Mouse (Mus musculus) hematopoietic stem cell, adult 5-6 weeks (primary cell): ENCODE results near the gene Pdzrn3. TPM values are rescaled to one million over a fixed set of nuclear protein-coding genes. Genes with fewer than 3 reads are reported as not detected.

Experiments used
- ATAC-seq, 2 experiments: fragments of 125-278 bp in 1 of 2; replicated peaks in 1 of 2; 2 replicates each; pipeline ENCODE4 v1.8.0; 2016 to 2017; ENCODE audit warnings: inconsistent platforms in 2 of 2, mild to moderate bottlenecking in 2 of 2, moderate number of reproducible peaks in 2 of 2, low read depth in 1 of 2, moderate TSS enrichment in 1 of 2; ENCODE audit not compliant: low FRiP score in 2 of 2, poor library complexity in 2 of 2, severe bottlenecking in 2 of 2, insufficient read depth in 1 of 2, low TSS enrichment in 1 of 2
- total RNA-seq: library from RNA; stranded (forward); fragments of 172-1452, 232-1000 nt; gene quantifications from 2 replicates; pipeline ENCODE4 v1.2.3, GENCODE M21; 2017

Pdzrn3 gene
- total RNA-seq, 1 experiment from 2014 or later: not detected

DNA sequence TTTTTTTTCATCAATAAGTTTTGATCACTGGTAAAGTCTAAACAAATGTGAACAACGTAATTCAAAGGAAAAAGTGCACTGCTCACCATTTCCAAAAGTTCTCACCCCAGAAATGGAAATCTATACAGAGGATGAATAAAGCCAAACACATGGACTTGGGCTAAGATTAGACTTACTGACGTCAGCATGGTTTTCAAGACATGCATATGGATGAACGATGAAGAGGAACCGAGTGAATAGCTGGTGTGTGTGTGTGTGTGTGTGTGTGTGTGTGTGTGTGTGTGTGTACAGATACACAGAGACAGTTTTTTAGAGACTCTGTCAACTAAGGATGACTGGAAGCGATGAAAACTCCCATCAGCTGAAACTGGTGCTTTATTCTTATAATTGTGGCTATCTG, 29.2 kb downstream of the Pdzrn3 start:
- ATAC-seq: no peak

DNA sequence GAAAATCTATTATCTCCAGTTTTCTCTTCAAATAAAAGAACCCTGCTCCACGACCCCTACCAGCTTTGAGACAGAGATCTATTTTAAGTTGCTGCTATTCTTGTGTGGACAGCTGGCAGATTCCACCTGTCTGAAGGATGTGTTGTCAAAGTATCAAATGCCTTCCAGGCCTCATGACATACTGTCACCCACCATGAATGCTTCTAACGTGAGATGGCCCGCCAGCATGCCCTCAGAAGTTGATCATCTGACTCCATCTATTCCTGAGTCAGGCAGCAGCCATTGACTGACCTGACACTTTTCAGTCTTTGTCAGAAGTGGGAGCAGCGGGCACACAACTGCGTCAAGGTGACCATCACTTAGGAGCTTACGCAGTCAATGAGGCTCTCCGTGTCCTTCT, 37.6 kb downstream of the Pdzrn3 start:
- ATAC-seq: no peak

DNA sequence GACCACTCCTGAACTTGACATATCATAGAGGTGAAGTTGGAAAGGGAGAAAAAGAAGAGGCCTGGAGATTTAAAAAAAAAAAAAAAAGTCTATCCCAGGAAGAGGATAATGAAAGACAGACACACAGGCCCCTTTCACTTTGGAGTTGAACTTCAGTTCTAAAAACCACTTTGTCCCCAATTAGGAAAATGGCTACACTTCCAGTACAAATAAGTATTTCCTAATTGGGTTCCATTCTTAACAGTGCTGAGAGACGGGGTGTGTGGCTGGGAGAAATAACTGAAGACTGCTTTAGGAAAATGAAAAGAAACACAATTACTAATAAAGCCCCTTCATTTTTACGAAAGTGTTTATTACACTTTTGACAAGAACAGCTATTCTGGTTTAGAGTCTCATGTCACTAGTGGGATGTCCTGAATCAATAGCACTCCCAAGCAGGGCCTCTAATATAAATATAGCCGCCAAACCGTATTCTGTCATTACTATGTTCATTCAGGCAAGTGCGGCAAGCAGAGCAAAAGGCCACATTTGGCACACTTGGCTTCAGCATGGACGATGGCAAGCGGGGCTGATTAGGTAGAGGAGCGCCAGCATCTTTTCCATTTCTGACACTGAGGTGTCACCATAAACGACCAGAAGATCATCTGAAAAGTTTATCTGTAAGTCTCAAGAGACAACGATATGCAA, 39.7 kb downstream of the Pdzrn3 start:
- ATAC-seq: no peak

DNA sequence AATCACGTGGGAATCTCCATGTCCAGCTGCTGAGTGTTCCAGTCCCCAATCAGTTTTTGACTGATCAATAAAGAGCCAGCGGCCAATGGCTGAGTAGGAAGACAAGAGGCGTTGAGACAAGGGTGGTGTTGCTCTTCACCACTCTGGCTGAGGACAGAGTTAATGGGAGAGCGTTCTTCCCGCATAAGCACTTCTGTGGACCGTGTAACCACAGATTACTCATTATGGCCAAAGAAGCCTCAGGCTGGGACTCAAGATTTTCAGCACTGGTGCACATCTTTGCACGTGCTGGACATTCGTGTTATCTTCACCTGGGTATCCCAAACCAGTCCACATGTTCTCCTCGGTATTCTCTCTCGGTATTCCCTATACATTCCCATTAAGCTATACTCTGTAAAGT, 41.0 kb downstream of the Pdzrn3 start:
- no peak for ATAC-seq

DNA sequence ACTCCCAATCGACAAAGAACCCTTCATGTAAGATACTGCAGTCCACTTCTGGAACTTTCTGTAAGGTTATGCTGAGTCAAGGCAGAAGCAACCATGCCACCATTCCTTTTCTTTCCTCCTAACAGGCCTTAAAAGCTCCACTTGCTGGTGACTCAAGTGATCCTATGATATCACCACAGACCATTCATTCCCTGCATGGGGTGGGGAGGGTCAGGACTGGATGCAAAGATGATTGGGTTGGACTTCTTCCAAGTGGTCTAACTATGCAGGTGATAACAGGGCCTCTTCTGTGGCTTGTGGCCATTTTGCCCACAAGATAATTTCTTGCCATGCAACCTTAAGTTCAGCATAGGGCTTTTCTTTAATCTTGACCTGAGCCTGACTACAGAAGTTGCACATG, 42.0 kb downstream of the Pdzrn3 start:
- ATAC-seq: peak in 1 of 2 experiments; percentile 17; a peak in 1 of 4 replicates

DNA sequence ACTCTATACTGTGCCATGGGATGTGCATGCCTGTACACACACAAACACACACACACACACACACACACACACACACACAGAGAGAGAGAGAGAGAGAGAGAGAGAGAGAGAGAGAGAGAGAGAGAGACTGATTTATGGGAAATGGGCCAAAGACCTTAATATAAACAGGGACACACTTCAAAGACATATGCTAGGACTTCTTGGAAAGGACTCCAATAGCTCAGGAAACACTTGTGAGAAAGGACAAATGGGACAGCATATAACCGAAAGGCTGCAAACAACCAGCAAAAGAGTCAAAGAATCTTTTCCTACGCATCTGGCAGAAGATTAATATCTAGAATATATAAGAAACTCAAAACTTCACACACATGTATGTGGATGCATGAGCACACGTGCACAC, 43.2 kb downstream of the Pdzrn3 start:
- ATAC-seq: no peak

DNA sequence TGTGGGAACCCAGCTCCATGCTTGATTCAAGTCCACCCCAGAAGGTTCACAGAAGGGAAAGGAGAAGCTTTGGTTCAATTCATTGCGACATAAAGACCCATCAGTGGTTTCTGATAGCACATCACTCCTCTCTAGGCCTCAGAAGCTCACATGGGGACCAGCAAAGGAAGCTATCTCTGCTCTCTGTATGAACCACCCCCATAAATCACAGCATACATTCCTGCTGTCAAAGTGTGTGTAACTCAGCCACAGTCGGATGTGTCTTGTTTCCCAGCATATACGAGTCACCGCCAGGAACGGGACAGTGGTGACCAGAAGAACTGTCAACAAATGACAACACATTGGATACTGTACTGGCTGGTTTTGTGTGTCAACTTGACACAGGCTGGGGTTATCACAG, 47.3 kb downstream of the Pdzrn3 start:
- peak in 1 of 2 experiments; percentile 59; a peak in 3 of 4 replicates for ATAC-seq

DNA sequence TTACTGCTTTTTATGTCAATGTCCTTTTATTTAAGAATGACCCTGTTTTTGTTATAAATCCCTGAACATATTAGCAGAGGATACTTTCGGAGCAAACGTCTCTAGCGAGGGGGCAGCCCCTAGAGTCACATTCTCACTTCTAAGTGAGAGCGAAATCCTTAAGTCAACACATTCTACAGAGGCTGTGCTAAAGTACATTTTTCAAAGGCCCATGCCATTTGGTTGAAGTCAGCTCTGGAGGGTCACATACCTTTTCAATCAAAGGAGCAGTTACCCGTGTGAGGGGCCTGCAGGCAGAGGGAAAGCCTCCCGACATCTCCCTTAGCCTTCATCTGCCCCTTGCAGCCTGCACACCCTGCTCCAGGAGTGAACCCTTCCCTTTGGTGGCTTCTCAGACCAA, 48.2 kb downstream of the Pdzrn3 start:
- ATAC-seq: no peak

DNA sequence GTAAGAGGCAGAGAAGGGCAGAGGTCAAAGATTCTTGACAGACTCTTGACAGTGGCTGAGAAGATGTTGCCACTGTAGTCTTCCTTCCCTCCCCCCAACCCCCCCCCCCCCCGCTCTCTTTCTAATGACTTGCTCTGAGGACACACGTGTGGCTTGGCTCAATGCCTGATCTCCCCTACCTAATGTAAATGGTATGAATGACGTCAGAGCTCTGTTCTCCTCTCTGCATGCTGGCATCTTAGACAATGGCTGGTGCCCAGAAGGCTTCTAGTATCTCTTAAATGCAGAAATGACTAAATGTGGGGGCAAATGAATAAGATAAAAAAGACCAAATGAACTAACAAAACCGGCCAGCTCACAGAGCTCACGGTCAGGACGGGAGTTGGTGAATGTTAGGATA, 49.2 kb downstream of the Pdzrn3 start:
- no peak for ATAC-seq

DNA sequence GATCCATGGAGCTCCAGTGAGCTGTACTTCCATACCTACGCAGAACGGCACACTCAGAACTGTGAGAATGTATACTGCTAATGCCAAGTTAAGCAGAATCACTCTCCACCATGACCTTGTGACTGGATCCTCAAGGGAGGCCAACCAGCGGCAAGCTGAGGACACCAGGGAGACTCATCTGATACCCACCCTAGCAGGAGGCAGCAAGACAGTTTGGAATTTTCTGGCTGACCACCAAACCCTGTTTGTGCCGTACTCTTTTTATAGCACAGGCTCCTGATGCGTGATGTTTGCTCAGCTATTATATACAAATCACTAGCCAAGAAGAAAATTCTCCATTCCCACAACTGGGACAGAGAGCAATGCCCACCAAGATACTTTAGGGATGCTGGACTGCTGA, 50.0 kb downstream of the Pdzrn3 start:
- no peak for ATAC-seq

DNA sequence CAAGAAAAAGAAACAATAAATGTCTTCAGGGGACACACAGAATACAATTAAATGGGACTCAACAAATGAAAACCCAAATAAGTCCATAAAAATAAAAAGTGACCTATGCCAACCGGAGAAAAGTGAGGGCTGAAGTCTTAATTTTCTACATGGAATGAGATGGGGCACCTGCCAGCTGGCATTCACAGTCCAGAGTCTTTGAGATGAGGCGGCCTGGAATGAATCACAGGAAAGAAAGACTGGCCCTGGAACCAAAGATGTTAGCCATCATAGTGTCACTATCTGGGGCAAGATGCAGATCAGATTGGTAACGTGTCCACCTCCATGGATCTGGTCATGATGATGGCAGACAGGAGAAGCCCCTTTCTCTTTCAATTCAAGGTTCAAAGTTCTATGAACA, 50.5 kb downstream of the Pdzrn3 start:
- no peak for ATAC-seq

DNA sequence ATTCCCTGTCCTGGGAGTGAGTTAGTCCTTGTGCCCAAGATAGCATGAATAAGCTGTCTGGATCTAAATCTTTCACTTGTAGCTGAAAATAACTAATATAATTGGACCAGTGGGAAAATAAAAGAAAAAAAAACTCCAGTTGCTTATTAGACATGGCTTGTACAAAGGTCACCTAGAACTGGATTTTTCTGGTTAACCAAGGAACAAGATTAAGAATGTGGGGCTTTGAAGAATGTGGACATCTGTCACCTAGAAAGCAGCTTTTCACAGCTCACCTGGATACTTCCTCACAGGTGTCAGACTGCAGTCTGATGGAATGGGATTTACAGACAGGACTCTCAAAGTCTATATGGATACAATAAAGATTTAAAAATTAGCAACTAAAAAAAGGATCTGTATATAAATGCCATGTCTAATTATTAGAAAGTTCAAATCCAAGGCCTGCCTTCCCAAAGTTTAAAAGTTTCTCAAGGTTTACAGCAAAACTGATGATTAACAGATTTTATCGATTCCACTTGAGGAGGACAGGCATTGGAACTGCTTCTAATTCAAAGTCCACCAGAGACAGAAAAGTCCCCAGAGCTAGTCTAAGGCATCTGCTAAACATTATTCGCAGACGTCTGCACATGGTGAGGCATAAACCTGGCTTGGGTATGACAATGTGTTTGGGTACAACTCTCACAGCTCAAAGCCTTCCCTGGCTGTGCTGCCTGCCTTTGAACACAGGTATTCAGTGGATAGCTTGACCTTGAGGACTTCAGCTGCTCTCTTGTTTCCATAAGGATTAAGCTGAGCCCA, 51.7 kb downstream of the Pdzrn3 start:
- ATAC-seq: no peak

DNA sequence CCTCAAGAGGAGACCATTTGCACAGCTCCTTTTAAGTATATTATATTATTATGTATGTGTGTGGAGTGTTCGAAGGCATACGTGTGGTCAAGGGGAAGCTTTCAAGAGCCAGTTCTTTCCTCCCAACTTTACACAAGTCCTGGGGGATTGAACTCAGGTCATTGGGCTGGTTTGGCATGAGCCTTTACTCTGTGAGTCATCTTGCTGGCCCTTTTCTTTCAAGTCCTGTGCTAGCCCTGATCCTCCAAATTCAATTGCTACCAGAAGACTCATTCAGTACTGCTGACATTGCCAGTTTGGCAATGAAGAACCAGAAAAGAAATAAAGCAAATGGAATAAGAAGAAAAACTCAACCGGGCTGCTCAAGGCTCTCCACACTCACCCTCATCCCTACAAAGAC, 55.1 kb downstream of the Pdzrn3 start:
- ATAC-seq: no peak

DNA sequence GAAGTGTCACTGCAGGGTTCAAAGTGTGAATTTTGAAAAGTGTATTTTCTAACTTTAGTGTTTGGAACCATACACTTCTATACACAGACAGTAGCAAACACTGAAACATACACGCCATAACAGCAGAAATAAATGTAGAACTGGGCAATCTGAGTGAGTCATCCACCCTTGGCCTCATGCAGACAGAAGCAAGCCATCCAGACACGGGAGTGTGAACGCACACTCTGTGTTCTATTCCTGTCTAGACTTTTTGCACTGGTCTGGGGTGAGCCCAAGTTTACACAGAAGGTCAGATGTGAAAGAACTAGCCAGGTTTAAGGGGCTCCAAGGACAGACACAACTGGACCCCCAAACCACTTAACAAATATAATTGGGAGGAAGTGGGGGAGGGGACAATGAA, 57.3 kb downstream of the Pdzrn3 start:
- no peak for ATAC-seq

DNA sequence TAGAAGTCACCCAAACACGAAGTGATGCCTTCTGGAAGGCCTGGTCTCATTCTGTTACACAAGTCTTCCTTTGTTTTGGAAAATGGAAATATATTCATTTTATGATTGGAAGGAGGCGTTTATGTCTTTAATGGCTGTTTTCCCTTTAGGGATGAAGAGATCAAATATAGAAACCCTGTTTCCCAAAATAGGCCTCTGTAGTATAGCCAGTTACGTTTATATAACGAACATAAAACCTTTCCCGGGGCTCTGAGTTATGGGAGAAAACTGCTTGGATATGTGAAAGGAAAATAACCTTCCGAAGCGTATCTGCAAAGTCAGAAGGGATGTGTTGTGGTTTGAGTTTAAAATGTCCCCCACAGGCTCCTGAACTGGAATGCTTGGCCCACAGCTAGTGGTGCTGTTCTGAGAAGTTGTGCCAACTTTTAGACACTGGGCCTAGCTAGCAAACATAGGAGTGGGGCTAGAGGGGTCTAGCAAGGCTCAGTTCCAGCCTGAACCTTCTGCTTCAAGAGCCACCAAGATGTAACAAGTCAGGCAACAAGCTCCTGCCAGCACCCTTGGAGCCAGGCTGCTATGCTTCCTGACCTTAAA, 58.2 kb downstream of the Pdzrn3 start:
- ATAC-seq: no peak

DNA sequence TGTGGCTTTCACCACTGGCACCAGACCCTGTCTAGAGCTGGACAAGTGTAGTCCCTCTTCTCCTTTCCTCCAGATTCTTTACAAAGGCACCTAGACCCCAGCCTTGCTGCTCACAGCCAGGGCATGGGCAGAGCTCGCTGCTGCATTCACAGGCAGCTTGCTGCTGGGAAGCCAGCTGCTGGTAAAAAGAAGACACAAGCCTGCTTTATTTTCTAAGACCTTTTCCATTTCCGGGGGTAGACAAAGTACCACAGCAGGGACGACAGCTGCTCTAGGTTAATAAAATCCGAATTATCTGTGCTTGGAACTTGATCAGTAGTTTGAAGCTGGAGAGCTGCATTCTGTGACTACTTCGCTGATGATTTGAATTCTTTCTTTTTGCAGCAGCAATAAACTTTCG, 59.2 kb downstream of the Pdzrn3 start:
- no peak for ATAC-seq

DNA sequence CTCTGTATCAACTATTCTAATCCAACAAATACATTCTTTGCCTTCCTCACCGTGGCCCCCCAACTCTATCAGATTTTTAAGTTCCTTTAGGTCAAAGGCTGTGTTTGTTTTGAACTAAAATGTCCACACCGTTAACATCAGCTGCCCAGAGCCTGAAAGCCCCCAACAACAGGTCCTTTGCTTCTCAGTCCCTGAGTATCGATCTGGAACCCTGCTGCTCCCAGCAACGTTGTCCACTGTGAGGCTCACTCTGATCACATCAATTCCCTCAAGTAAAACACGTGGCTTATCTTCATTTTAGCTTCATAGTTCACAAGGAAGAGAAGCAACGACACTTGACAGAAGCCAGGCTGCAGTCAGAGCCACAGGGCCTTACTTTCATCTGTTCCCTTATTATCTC, 66.3 kb downstream of the Pdzrn3 start:
- ATAC-seq: no peak

DNA sequence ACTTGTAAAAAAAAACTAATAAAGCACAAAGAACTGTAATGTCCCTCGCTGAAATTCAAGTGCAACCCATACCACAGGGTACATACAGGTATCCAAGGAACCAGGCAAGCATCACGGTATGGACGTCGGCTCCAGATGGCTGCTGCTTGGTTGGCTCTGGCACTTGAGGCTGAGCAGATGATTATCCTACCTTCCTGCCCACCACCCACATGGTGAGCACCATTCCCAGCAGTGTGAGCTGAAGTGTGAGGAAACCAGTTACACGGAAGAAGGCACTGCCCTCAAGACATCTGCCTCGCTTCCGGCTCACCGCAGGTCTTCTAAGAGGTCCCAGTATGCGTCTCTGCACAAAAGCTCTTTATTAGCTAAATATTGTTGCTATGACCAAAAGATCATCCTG, 67.2 kb downstream of the Pdzrn3 start:
- ATAC-seq: no peak
